Mouse (Mus musculus) MEL (cell line): ENCODE measurements at regions not wholly inside any gene's neighbourhood (a gene's known extent, or its start where the extent isn't known, plus 50 kb on each side); places are given as distances from the start of the nearest gene placed in this dataset.

Experiments
- DNase-seq: peaks from one replicate; pipeline ENCODE4 v3.0.0; 2011; ENCODE audit warnings: low read depth, low spot score
- H3K27ac ChIP-seq: 2 replicates; pipeline ENCODE4 v1.5.1; 2012; ENCODE audit warnings: low read depth, mild to moderate bottlenecking, control low read depth, low read length, moderate library complexity; ENCODE audit not compliant: control insufficient read depth
- H3K27me3 ChIP-seq, 2 experiments: fragments of 150-350 bp in 1 of 2; sonication (generic) in 1 of 2; 2 replicates each; pipeline ENCODE4 v1.6.1; 2012; ENCODE audit warnings: low read length in 2 of 2, mild to moderate bottlenecking in 2 of 2, improper control_type of control experiment in 1 of 2, moderate library complexity in 1 of 2; ENCODE audit not compliant: insufficient read depth in 2 of 2, control insufficient read depth in 1 of 2
- H3K36me3 ChIP-seq, 2 experiments: 2 replicates each; pipeline ENCODE4 v1.6.1; 2012 to 2014; ENCODE audit warnings: low read length in 2 of 2, improper control_type of control experiment in 1 of 2, inconsistent platforms in 1 of 2, mild to moderate bottlenecking in 1 of 2; ENCODE audit not compliant: insufficient read depth in 2 of 2, control insufficient read depth in 1 of 2
- H3K4me1 ChIP-seq, 2 experiments: fragments of 150-350 bp in 1 of 2; sonication (generic) in 1 of 2; 2 replicates each; pipeline ENCODE4 v1.6.1; 2012; ENCODE audit warnings: low read length in 2 of 2, improper control_type of control experiment in 1 of 2, mild to moderate bottlenecking in 1 of 2; ENCODE audit not compliant: insufficient read depth in 2 of 2, control insufficient read depth in 1 of 2
- H3K4me3 ChIP-seq, 2 experiments: fragments of 150-350 bp in 1 of 2; sonication (generic) in 1 of 2; 2 replicates each; pipeline ENCODE4 v1.5.1; 2012; ENCODE audit warnings: low read depth in 2 of 2, low read length in 2 of 2, mild to moderate bottlenecking in 2 of 2, moderate library complexity in 2 of 2, control low read depth in 1 of 2, improper control_type of control experiment in 1 of 2; ENCODE audit not compliant: control insufficient read depth in 1 of 2, insufficient read depth in 1 of 2
- H3K79me2 ChIP-seq: 2 replicates; pipeline ENCODE4 v1.6.1; 2012; ENCODE audit warnings: mild to moderate bottlenecking, low read length, moderate library complexity; ENCODE audit not compliant: control insufficient read depth, poor library complexity, insufficient read depth
- H3K9ac ChIP-seq: 2 replicates; pipeline ENCODE4 v1.6.1; 2012; ENCODE audit warnings: low read depth, mild to moderate bottlenecking, control low read depth, low read length, moderate library complexity; ENCODE audit not compliant: control insufficient read depth, poor library complexity, severe bottlenecking
- H3K9me3 ChIP-seq: fragments of 150-350 bp; sonication (generic); replicated peaks from 2 replicates; pipeline ENCODE4 v1.6.1; 2012; ENCODE audit warnings: mild to moderate bottlenecking, low read length, improper control_type of control experiment, moderate library complexity; ENCODE audit not compliant: insufficient read depth
- BHLHE40 ChIP-seq: IDR thresholded peaks from 2 replicates; pipeline ENCODE4 v1.6.1; 2012; ENCODE audit warnings: low read depth, mild to moderate bottlenecking, inconsistent platforms, low read length, improper control_type of control experiment, borderline replicate concordance
- CHD1 ChIP-seq: IDR thresholded peaks from 2 replicates; pipeline ENCODE4 v1.6.1; 2012; ENCODE audit warnings: low read depth, mild to moderate bottlenecking, inconsistent platforms, low read length, improper control_type of control experiment
- CHD2 ChIP-seq: IDR thresholded peaks from 2 replicates; pipeline ENCODE4 v1.6.1; 2011; ENCODE audit warnings: low read length, improper control_type of control experiment
- CTCF ChIP-seq, 3 experiments: IDR thresholded peaks in 2 of 3; conservative IDR thresholded peaks in 1 of 3; 2 replicates each; pipeline ENCODE4 v1.5.1; 2011 to 2012; ENCODE audit warnings: low read length in 3 of 3, low read depth in 2 of 3, mild to moderate bottlenecking in 2 of 3, improper control_type of control experiment in 1 of 3, inconsistent platforms in 1 of 3, mixed read lengths in 1 of 3, moderate library complexity in 1 of 3; ENCODE audit not compliant: control insufficient read depth in 1 of 3, insufficient read depth in 1 of 3, poor library complexity in 1 of 3, severe bottlenecking in 1 of 3
- E2F4 ChIP-seq: IDR thresholded peaks from 2 replicates; pipeline ENCODE4 v1.6.1; 2011; ENCODE audit warnings: low read depth, low read length, improper control_type of control experiment, borderline replicate concordance
- ELF1 ChIP-seq: IDR thresholded peaks from 2 replicates; pipeline ENCODE4 v1.6.1; 2014; ENCODE audit warnings: low read depth, mild to moderate bottlenecking, inconsistent platforms, low read length, improper control_type of control experiment, moderate library complexity
- EP300 ChIP-seq, 2 experiments: IDR thresholded peaks; 2 replicates each; pipeline ENCODE4 v1.6.1; 2011; ENCODE audit warnings: improper control_type of control experiment in 2 of 2, low read length in 2 of 2, low read depth in 1 of 2, mild to moderate bottlenecking in 1 of 2
- ETS1 ChIP-seq: IDR thresholded peaks from 2 replicates; pipeline ENCODE4 v1.6.1; 2012; ENCODE audit warnings: low read depth, mild to moderate bottlenecking, inconsistent platforms, low read length, improper control_type of control experiment, moderate library complexity
- GABPA ChIP-seq: IDR thresholded peaks from 2 replicates; pipeline ENCODE4 v1.6.1; 2012; ENCODE audit warnings: low read depth, mild to moderate bottlenecking, inconsistent platforms, low read length, improper control_type of control experiment, moderate library complexity
- GATA1 ChIP-seq: IDR thresholded peaks from 2 replicates; pipeline ENCODE4 v1.6.1; 2011; ENCODE audit warnings: low read depth, low read length, improper control_type of control experiment
- HCFC1 ChIP-seq: IDR thresholded peaks from 2 replicates; pipeline ENCODE4 v1.6.1; 2012; ENCODE audit warnings: low read depth, mild to moderate bottlenecking, inconsistent platforms, low read length, improper control_type of control experiment, moderate library complexity
- KAT2A ChIP-seq: conservative IDR thresholded peaks from 2 replicates; pipeline ENCODE4 v1.6.1; 2012; ENCODE audit warnings: low read depth, low read length, improper control_type of control experiment, inconsistent platforms
- MAFK ChIP-seq: IDR thresholded peaks from 2 replicates; pipeline ENCODE4 v1.6.1; 2011; ENCODE audit warnings: low read depth, mild to moderate bottlenecking, low read length, improper control_type of control experiment, borderline replicate concordance
- MAX ChIP-seq: IDR thresholded peaks from 2 replicates; pipeline ENCODE4 v1.6.1; 2011; ENCODE audit warnings: low read length, improper control_type of control experiment
- MAZ ChIP-seq: IDR thresholded peaks from 2 replicates; pipeline ENCODE4 v1.6.1; 2012; ENCODE audit warnings: low read depth, mild to moderate bottlenecking, inconsistent platforms, low read length, improper control_type of control experiment
- MEF2A ChIP-seq: IDR thresholded peaks from 2 replicates; pipeline ENCODE4 v1.6.1; 2014; ENCODE audit warnings: low read depth, mild to moderate bottlenecking, inconsistent platforms, low read length, improper control_type of control experiment; ENCODE audit not compliant: poor library complexity, insufficient replicate concordance, severe bottlenecking; ENCODE audit errors: extremely low read depth
- NELFE ChIP-seq: IDR thresholded peaks from 2 replicates; pipeline ENCODE4 v1.6.1; 2011; ENCODE audit warnings: low read depth, low read length, improper control_type of control experiment
- NRF1 ChIP-seq: IDR thresholded peaks from 2 replicates; pipeline ENCODE4 v1.6.1; 2014; ENCODE audit warnings: low read depth, mild to moderate bottlenecking, inconsistent platforms, low read length, improper control_type of control experiment, moderate library complexity; ENCODE audit not compliant: poor library complexity, insufficient read depth, severe bottlenecking
- POLR2A ChIP-seq, 2 experiments: IDR thresholded peaks; 2 replicates each; pipeline ENCODE4 v1.6.1; 2011 to 2012; ENCODE audit warnings: low read length in 2 of 2, mild to moderate bottlenecking in 2 of 2, control low read depth in 1 of 2, improper control_type of control experiment in 1 of 2, low read depth in 1 of 2, moderate library complexity in 1 of 2; ENCODE audit not compliant: control insufficient read depth in 1 of 2, insufficient read depth in 1 of 2, poor library complexity in 1 of 2
- RCOR1 ChIP-seq: IDR thresholded peaks from 2 replicates; pipeline ENCODE4 v1.6.1; 2012; ENCODE audit warnings: low read depth, mild to moderate bottlenecking, inconsistent platforms, low read length, improper control_type of control experiment
- SIN3A ChIP-seq: IDR thresholded peaks from 2 replicates; pipeline ENCODE4 v1.6.1; 2012; ENCODE audit warnings: low read length, improper control_type of control experiment, inconsistent platforms
- SMC3 ChIP-seq: IDR thresholded peaks from 2 replicates; pipeline ENCODE4 v1.6.1; 2011; ENCODE audit warnings: low read depth, low read length, improper control_type of control experiment
- TAL1 ChIP-seq: IDR thresholded peaks from 2 replicates; pipeline ENCODE4 v1.6.1; 2012; ENCODE audit warnings: mild to moderate bottlenecking, inconsistent platforms, low read length, moderate library complexity, mixed read lengths
- TBP ChIP-seq: IDR thresholded peaks from 2 replicates; pipeline ENCODE4 v1.8.0; 2011; ENCODE audit warnings: low read depth, low read length, improper control_type of control experiment
- TCF12 ChIP-seq: IDR thresholded peaks from 2 replicates; pipeline ENCODE4 v1.6.1; 2014; ENCODE audit warnings: low read depth, mild to moderate bottlenecking, inconsistent platforms, low read length, improper control_type of control experiment, moderate library complexity
- UBTF ChIP-seq: IDR thresholded peaks from 2 replicates; pipeline ENCODE4 v1.6.1; 2012; ENCODE audit warnings: low read depth, mild to moderate bottlenecking, inconsistent platforms, low read length, improper control_type of control experiment, moderate library complexity, borderline replicate concordance; ENCODE audit not compliant: insufficient read depth
- USF2 ChIP-seq, 2 experiments: IDR thresholded peaks; 2 replicates each; pipeline ENCODE4 v1.6.1; 2011 to 2012; ENCODE audit warnings: improper control_type of control experiment in 2 of 2, low read length in 2 of 2, borderline replicate concordance in 1 of 2, inconsistent platforms in 1 of 2, low read depth in 1 of 2, mild to moderate bottlenecking in 1 of 2; ENCODE audit not compliant: insufficient read depth in 1 of 2
- ZKSCAN1 ChIP-seq: IDR thresholded peaks from 2 replicates; pipeline ENCODE4 v1.6.1; 2012; ENCODE audit warnings: low read depth, mild to moderate bottlenecking, inconsistent platforms, low read length, improper control_type of control experiment, moderate library complexity
- ZMIZ1 ChIP-seq: IDR thresholded peaks from 2 replicates; pipeline ENCODE4 v1.6.1; 2012; ENCODE audit warnings: low read depth, mild to moderate bottlenecking, inconsistent platforms, low read length, improper control_type of control experiment, moderate library complexity
- ZNF384 ChIP-seq: IDR thresholded peaks from 2 replicates; pipeline ENCODE4 v1.6.1; 2012; ENCODE audit warnings: low read depth, mild to moderate bottlenecking, inconsistent platforms, low read length, improper control_type of control experiment

- no peak for TF ChIP-seq POLR2A (IDR thresholded peaks at IDR 0.05; ENCODE audit: control insufficient read depth in 1 of 2, insufficient read depth in 1 of 2, low read depth in 1 of 2, low read length in 2 of 2, poor library complexity in 1 of 2)
- TF ChIP-seq NRF1, result no peak
- TF ChIP-seq CTCF (IDR thresholded peaks at IDR 0.05 in 2 of 3, conservative IDR thresholded peaks at IDR 0.05 in 1 of 3; ENCODE audit: control insufficient read depth in 1 of 3, insufficient read depth in 1 of 3, low read depth in 2 of 3, low read length in 3 of 3, poor library complexity in 1 of 3, severe bottlenecking in 1 of 3), result no peak
- no peak for TF ChIP-seq ETS1
- no peak for TF ChIP-seq MEF2A
- TF ChIP-seq BHLHE40, result no peak
- no peak for TF ChIP-seq RCOR1
- no peak for TF ChIP-seq GATA1
- no peak for TF ChIP-seq HCFC1
- TF ChIP-seq ZNF384, result no peak
- TF ChIP-seq CHD2, result no peak
- no peak for TF ChIP-seq MAFK
- no peak for TF ChIP-seq TBP
- TF ChIP-seq CHD1, result no peak
- TF ChIP-seq SIN3A, result no peak
- no peaks in the 10 kb centered on the region for H3K79me2 ChIP-seq
- no peaks in the 10 kb centered on the region; a peak in 1 of 4 replicates for H3K27me3 ChIP-seq
- H3K4me3 ChIP-seq, result no peak overlapping the region
- no peaks in the 10 kb centered on the region for H3K9me3 ChIP-seq
- H3K4me1 ChIP-seq, result no peaks in the 10 kb centered on the region
- no peak overlapping the region for H3K9ac ChIP-seq
- H3K27ac ChIP-seq, result no peak overlapping the region
- DNase-seq, result no peak
- no peaks in the 10 kb centered on the region for H3K36me3 ChIP-seq
These were observed 191.0 kb upstream of the Eif4g2 start for GRCm38 (mm10) chr7:111273839-111274238.

GRCm38 (mm10) chr7:111270874-111271273 is 188.0 kb upstream of the Eif4g2 start:
- Histone ChIP-seq H3K9me3 (no peaks in the 10 kb centered on the region), H3K36me3 (no peaks in the 10 kb centered on the region), H3K27ac (no peak overlapping the region), H3K9ac (no peak overlapping the region), H3K4me3 (no peak overlapping the region), H3K4me1 (no peaks in the 10 kb centered on the region), H3K27me3 (no peaks in the 10 kb centered on the region; a peak in 1 of 4 replicates), H3K79me2 (no peaks in the 10 kb centered on the region)
- TF ChIP-seq UBTF, result no peak
- TF ChIP-seq E2F4, result no peak
- no peak for TF ChIP-seq MAX
- TF ChIP-seq TAL1, result no peak
- no peak for TF ChIP-seq MEF2A
- no peak for TF ChIP-seq MAZ
- no peak for TF ChIP-seq SMC3
- TF ChIP-seq NELFE, result no peak
- no peak for TF ChIP-seq ZMIZ1
- TF ChIP-seq HCFC1, result no peak
- no peak for TF ChIP-seq TCF12
- TF ChIP-seq USF2 (IDR thresholded peaks at IDR 0.05; ENCODE audit: borderline replicate concordance in 1 of 2, insufficient read depth in 1 of 2, low read depth in 1 of 2, low read length in 2 of 2), result no peak
- no peak for TF ChIP-seq ELF1
- TF ChIP-seq EP300 (IDR thresholded peaks at IDR 0.05; ENCODE audit: low read depth in 1 of 2, low read length in 2 of 2), result no peak
- TF ChIP-seq CHD2, result no peak
- no peak for TF ChIP-seq KAT2A
- no peak for TF ChIP-seq ZNF384
- TF ChIP-seq ZKSCAN1, result no peak
- TF ChIP-seq GABPA, result no peak
- DNase-seq, result no peak
